Mouse (Mus musculus): ENCODE results near the gene Cped1. TPM values are rescaled to one million over a fixed set of nuclear protein-coding genes. Genes with fewer than 3 reads are reported as not detected.

Gene Cped1
- polyA plus RNA-seq, 1 experiment from 2014 or later: 6.5 TPM

DNA sequence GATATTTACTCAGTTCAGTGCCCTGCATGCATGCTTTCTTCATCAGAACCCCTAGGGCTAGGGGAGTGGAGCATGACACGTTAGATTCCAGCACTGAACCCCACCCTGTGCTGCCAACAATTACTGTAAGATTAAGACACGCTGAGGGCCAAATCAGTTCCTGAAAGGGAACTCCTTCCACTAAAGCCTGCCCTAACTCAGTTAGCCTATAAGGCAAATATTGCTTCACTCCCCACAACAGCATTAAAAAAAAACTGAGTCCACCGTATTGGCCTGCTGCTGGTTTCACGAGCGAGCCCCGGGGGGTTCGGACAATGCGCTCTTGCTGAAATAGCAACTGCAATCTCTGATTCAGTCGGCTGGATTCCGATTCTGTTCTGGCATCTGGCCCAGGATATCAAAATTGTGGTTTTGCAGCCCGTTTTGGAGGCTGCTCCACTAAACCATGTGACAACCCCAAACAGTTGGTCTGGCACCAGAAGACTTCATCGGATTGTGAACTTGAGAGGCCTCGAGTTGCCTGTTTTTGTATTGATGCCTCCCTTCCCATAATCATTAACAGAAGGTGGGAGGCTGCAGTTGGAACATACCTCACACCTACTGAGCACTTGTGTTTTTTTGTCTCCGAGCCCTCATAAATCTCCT is 294.6 kb downstream of the Cped1 start:
- H3K36me3 ChIP-seq: no peaks in the 10 kb centered on the region
- no peaks in the 10 kb centered on the region for H3K9me3 ChIP-seq
- no peaks in the 10 kb centered on the region for H3K4me1 ChIP-seq
- H3K4me2 ChIP-seq (replicated peaks): no peak overlapping the region
- no peak overlapping the region for H3K27ac ChIP-seq
- no peak overlapping the region for H3K9ac ChIP-seq
- no peaks in the 10 kb centered on the region for H3K27me3 ChIP-seq (replicated peaks)
- ATAC-seq (ENCODE audit: low FRiP score, low read depth): no peak
- no peak overlapping the region for H3K4me3 ChIP-seq
- 53% methylated on average over 14 of the region's 14 CpGs for WGBS

DNA sequence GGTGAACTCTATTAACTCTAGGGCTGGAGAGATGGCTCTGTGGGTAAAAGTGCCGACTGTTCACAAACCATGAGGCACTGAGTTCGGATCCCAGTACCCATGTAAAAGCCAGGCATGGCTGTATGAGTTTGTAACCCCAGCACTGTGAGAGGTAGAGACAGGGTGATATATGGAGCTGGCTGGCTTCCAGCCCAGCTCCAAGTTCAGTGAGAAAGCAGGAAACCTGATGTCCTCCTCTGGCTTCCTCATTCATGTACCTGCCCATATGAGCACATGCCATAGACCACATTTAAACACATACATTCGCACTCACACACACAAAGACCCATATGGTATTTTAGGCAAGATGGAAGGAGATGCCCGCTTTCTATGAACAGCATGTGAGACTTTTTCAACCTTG is 296.7 kb downstream of the Cped1 start:
- H3K9me3 ChIP-seq: no peaks in the 10 kb centered on the region
- H3K4me3 ChIP-seq: no peak overlapping the region
- peaks cover 9% of the 10 kb centered on the region; the same call in 1 of the 2 replicates for H3K27me3 ChIP-seq (replicated peaks)
- H3K4me2 ChIP-seq (replicated peaks): no peak overlapping the region
- no peak overlapping the region for H3K9ac ChIP-seq
- H3K27ac ChIP-seq: no peak overlapping the region
- no peaks in the 10 kb centered on the region for H3K36me3 ChIP-seq
- H3K4me1 ChIP-seq: no peaks in the 10 kb centered on the region
- 89% methylated on average over 4 of the region's 4 CpGs for WGBS
- no peak for ATAC-seq (ENCODE audit: low FRiP score, low read depth)

DNA sequence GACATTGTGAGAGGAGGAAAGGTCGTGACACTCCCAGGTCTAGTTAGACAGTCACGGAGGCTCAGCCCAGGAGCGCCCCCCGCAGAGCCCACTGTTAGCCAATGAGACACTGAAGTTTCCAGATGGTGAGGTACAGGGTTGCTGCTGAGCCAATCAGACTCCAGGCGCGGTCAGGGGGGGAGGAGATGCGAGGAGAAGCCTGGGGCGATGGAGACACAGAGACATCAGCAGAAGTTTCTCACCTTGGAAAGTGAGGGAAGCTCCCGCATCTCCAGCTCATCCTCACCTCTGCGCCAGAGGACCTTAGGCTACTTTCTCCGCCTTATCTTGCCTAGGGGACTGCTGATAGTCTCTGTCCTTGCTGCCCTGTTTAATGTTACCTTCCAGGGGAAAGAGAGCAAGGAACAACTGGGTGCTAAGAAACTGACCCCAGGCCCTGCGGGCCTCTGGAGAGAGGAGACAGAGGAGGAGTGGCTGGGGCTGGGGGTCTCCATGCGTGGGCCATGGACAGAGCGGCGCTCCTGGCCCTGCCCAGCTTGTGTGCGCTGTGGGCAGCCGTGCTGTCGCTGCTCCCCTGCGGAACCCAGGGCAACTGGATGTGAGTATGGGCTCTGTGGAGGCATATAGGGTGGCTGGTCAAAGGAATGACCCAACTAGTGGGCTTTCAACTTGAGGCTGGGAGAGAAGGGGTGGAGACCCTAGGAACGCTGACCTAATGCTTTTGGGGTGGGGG is 302.5 kb downstream of the Cped1 start, which contains the start of gene Wnt16:
Gene Wnt16 (plus strand): TSS at position 224 of the 733 bp plus-strand sequence.
- Histone ChIP-seq H3K4me2 (replicated peaks) (peak within 1 kb of the TSS; percentile 74), H3K9me3 (no peaks in the 10 kb centered on the region), H3K27me3 (replicated peaks) (peaks cover 41% of the 10 kb centered on the region), H3K27ac (no peak within 1 kb of the TSS), H3K4me3 (peak within 1 kb of the TSS; percentile 34), H3K4me1 (peaks cover 19% of the 10 kb centered on the region), H3K9ac (no peak within 1 kb of the TSS; the same call in 1 of the 2 replicates), H3K36me3 (no peaks in the 10 kb centered on the region)
- 1% methylated on average over 20 of the region's 20 CpGs for WGBS
- peak; percentile 74 for ATAC-seq (ENCODE audit: low FRiP score, low read depth)

DNA sequence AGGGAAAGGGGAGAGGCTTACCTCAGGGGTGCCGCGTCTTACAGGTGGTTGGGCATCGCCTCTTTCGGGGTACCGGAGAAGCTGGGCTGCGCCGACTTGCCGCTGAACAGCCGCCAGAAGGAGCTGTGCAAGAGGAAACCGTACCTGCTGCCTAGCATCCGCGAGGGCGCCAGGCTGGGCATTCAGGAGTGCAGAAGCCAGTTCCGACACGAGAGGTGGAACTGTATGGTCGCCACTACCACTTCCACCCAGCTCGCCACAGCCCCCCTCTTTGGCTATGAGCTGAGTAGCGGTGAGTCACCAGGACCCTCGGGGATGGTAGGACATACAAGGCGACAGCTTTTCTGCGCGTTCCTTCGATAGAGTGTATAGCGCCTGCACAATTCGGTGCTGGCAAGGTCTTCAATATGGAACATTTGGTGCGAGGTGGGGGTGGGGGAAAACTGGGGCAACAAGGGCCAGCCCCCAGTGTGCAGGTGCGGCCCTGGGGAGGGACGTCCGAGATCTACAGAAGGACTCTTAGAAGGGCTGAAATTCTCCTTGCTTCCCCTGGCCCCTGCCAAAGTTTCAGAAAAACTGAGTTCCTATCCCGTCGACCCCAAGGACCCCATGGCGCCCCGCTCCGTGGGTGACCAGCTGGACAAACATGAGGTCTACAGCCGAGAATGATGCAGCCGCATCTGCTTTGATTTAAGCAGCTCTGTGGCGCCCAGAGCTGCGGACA is 303.2 kb downstream of the Cped1 start:
- Histone ChIP-seq H3K4me3 (peak overlapping the region; percentile 34), H3K9ac (no peak overlapping the region; the same call in 1 of the 2 replicates), H3K9me3 (no peaks in the 10 kb centered on the region), H3K4me1 (peaks cover 19% of the 10 kb centered on the region), H3K36me3 (no peaks in the 10 kb centered on the region), H3K27me3 (replicated peaks) (peaks cover 41% of the 10 kb centered on the region), H3K4me2 (replicated peaks) (peak overlapping the region; percentile 74), H3K27ac (no peak overlapping the region)
- ATAC-seq (ENCODE audit: low FRiP score, low read depth): peak; percentile 80
- WGBS: under 1% methylated on average over 38 of the region's 38 CpGs

DNA sequence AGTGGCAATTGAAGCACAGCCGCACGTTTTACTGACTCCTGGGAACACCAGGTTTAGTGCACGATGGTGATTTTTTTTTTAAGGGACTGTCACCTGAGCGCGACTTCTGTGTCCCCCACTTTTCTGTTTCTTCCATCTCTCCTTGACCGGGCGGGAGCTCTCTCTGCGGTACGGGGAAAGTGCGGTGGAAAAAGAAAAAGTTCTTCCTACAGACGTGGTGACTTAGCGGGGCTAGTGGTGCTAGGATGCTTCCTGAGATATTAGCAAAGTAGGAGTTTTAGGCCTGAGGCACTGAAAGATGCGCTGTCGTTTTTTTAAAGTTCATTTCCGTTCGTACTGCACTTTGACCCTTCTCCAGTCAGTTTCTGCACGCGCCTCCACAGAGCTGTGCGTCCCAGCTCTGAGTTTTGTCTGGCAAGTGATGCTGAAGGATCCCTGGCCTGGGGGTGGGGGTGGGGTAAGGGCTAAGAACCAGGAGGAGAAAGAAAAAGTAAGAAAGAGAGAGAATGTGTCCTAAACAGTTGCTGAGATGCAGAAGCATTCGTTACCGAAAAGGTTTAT is 303.8 kb downstream of the Cped1 start:
- no peak overlapping the region for H3K27ac ChIP-seq
- no peaks in the 10 kb centered on the region for H3K36me3 ChIP-seq
- peak overlapping the region; percentile 34; the same call in 1 of the 2 replicates for H3K4me3 ChIP-seq
- H3K9ac ChIP-seq: no peak overlapping the region
- no peak for ATAC-seq (ENCODE audit: low FRiP score, low read depth)
- H3K9me3 ChIP-seq: no peaks in the 10 kb centered on the region
- 2% methylated on average over 21 of the region's 21 CpGs for WGBS
- H3K4me1 ChIP-seq: peaks cover 19% of the 10 kb centered on the region
- H3K27me3 ChIP-seq (replicated peaks): peaks cover 41% of the 10 kb centered on the region
- peak overlapping the region; percentile 74 for H3K4me2 ChIP-seq (replicated peaks)

DNA sequence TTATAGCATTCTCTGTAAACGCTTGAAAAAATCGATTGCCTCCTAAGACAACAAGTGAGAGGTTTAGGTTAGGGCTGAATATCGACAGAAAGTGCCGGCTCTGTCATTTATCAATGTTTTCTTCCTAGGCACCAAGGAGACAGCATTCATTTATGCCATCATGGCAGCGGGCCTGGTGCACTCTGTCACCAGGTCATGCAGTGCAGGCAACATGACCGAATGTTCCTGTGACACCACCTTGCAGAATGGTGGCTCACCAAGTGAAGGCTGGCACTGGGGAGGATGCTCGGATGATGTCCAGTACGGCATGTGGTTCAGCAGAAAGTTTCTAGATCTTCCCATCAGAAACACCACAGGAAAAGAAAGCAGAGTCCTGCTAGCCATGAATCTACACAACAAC is 305.1 kb downstream of the Cped1 start:
- H3K4me1 ChIP-seq: peaks cover 19% of the 10 kb centered on the region
- no peak overlapping the region for H3K27ac ChIP-seq
- ATAC-seq (ENCODE audit: low FRiP score, low read depth): no peak
- WGBS: 69% methylated on average over 8 of the region's 8 CpGs
- H3K36me3 ChIP-seq: no peaks in the 10 kb centered on the region
- H3K9me3 ChIP-seq: no peaks in the 10 kb centered on the region
- H3K4me2 ChIP-seq (replicated peaks): no peak overlapping the region
- no peak overlapping the region for H3K4me3 ChIP-seq
- no peak overlapping the region for H3K9ac ChIP-seq
- peaks cover 41% of the 10 kb centered on the region for H3K27me3 ChIP-seq (replicated peaks)

DNA sequence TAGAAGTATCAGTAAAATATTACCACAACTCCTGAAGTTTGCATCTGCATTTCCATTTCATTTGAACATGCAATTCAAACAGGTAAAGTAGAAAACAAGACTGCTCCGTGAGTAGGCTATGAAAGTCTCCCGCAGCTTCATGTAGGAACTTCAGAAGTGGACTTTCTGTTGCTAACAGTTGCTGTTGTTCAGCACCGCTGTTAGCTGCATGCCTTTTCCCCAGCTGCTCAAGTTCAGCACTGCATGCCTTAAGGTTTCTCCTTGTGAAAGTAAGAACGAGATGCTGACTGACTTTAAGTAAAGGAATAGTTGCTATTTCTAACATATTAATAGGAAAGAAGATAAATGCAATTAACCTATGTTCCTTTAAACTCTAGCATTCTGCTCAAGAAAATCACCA is 306.3 kb downstream of the Cped1 start:
- no peak for ATAC-seq (ENCODE audit: low FRiP score, low read depth)
- no peak overlapping the region for H3K27ac ChIP-seq
- H3K4me2 ChIP-seq (replicated peaks): no peak overlapping the region
- H3K4me3 ChIP-seq: no peak overlapping the region
- WGBS: 35% methylated on average over 4 of the region's 4 CpGs
- peaks cover 19% of the 10 kb centered on the region for H3K4me1 ChIP-seq
- H3K36me3 ChIP-seq: no peaks in the 10 kb centered on the region
- peaks cover 35% of the 10 kb centered on the region for H3K27me3 ChIP-seq (replicated peaks)
- no peaks in the 10 kb centered on the region for H3K9me3 ChIP-seq
- no peak overlapping the region for H3K9ac ChIP-seq

DNA sequence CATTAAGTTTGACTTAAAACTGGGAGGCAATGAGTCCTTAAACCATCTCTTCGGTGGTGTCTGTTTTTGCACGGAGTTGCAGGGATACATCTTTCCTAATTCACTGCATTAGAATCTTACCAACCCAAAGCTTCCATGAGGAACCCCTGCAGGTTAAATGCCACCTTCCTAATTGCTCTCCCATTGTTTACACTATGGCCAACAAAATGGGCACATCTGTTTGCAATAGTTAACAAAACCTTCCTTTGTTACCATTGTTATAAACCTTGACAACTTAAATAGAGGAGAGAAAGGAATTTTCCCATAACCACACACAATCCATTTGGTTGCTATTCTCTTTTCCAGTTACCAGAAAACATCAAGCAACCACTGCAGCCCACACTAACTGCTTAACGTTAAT is 308.2 kb downstream of the Cped1 start:
- H3K9me3 ChIP-seq: no peaks in the 10 kb centered on the region
- no peak overlapping the region for H3K4me3 ChIP-seq
- no peaks in the 10 kb centered on the region for H3K36me3 ChIP-seq
- H3K27me3 ChIP-seq (replicated peaks): peaks cover 17% of the 10 kb centered on the region
- H3K27ac ChIP-seq: no peak overlapping the region
- no peak overlapping the region for H3K9ac ChIP-seq
- 13% methylated on average over 3 of the region's 3 CpGs for WGBS
- no peak for ATAC-seq (ENCODE audit: low FRiP score, low read depth)
- H3K4me1 ChIP-seq: peaks cover 8% of the 10 kb centered on the region
- no peak overlapping the region for H3K4me2 ChIP-seq (replicated peaks)

DNA sequence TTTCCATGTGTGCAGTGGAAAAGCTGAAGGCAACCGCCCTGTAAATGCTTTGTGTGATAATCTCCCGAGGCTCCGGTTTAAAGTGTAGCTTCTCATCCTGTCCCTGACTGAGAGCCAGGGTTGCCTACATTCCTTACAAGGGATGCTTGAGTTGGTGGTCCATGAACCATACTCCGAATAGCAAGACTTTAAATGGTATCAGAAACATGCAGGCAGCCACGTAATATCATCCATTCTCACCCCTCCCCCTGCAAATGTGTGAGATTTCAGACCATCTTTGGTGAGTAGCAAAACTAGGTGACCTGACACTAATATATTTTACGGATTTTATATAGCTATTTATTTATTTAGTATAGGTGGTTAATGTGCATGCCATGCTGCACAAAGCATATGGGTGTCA is 311.3 kb downstream of the Cped1 start:
- Histone ChIP-seq H3K27me3 (replicated peaks) (no peaks in the 10 kb centered on the region; the same call in 1 of the 2 replicates), H3K4me1 (no peaks in the 10 kb centered on the region), H3K27ac (no peak overlapping the region), H3K36me3 (no peaks in the 10 kb centered on the region), H3K9ac (no peak overlapping the region), H3K4me3 (no peak overlapping the region), H3K9me3 (no peaks in the 10 kb centered on the region), H3K4me2 (replicated peaks) (no peak overlapping the region)
- WGBS: 74% methylated on average over 6 of the region's 6 CpGs
- no peak for ATAC-seq (ENCODE audit: low FRiP score, low read depth)

DNA sequence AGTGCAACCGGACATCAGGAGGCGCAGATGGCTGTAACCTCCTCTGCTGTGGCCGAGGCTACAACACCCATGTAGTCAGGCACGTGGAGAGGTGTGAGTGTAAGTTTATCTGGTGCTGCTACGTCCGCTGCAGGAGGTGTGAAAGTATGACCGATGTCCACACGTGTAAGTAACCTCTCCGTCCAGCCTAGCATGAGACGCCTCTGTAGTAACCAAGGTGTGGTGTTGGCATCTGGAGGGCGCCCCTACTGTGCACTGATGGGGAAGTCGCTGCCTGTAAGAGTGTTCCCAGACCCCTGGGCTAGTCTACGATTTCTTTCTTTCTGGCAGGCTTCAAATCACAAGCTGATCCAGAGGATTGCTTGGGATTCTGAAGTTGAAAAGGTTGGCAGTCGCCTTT is 312.3 kb downstream of the Cped1 start:
- no peaks in the 10 kb centered on the region; the same call in 1 of the 2 replicates for H3K27me3 ChIP-seq (replicated peaks)
- no peak overlapping the region for H3K4me2 ChIP-seq (replicated peaks)
- H3K9ac ChIP-seq: no peak overlapping the region
- H3K36me3 ChIP-seq: no peaks in the 10 kb centered on the region
- no peak overlapping the region for H3K27ac ChIP-seq
- no peak for ATAC-seq (ENCODE audit: low FRiP score, low read depth)
- 55% methylated on average over 14 of the region's 14 CpGs for WGBS
- no peaks in the 10 kb centered on the region for H3K4me1 ChIP-seq
- no peak overlapping the region for H3K4me3 ChIP-seq
- H3K9me3 ChIP-seq: no peaks in the 10 kb centered on the region

Data from neural tube, embryonic 12.5 days (tissue).